Mouse (Mus musculus): ENCODE results near the gene Eid2b. TPM values are rescaled to one million over a fixed set of nuclear protein-coding genes. Genes with fewer than 3 reads are reported as not detected.

The Eid2b gene
- polyA plus RNA-seq, 1 experiment from 2014 or later: 19.7 TPM

Other genes starting within 250 kb of the Eid2b start
- 313 and 356 TPM in 2 replicates for gene Psmc4, start 227.6 kb upstream of the Eid2b start, polyA plus RNA-seq (2015; fragmentation: Nextera tagmentation; extraction: Ambion mirVana)
- 1.5 and 5.8 TPM in 2 replicates for gene Fcgbp, start 206.5 kb upstream of the Eid2b start, polyA plus RNA-seq (2015; fragmentation: Nextera tagmentation; extraction: Ambion mirVana)
- gene 9530053A07Rik, start 148.3 kb upstream of the Eid2b start, polyA plus RNA-seq (2015; fragmentation: Nextera tagmentation; extraction: Ambion mirVana): 0.03 TPM in 2 replicates
- 140 and 167 TPM in 2 replicates for gene Fbl, start 108.0 kb upstream of the Eid2b start, polyA plus RNA-seq (2015; fragmentation: Nextera tagmentation; extraction: Ambion mirVana)
- 14.8 and 14.9 TPM in 2 replicates for gene Dyrk1b, start 98.3 kb upstream of the Eid2b start, polyA plus RNA-seq (2015; fragmentation: Nextera tagmentation; extraction: Ambion mirVana)
- gene Eid2, start 9.9 kb upstream of the Eid2b start, polyA plus RNA-seq (2015; fragmentation: Nextera tagmentation; extraction: Ambion mirVana): 3.6 TPM in 2 replicates
- gene Selenov, start 13.4 kb downstream of the Eid2b start, polyA plus RNA-seq (2015; fragmentation: Nextera tagmentation; extraction: Ambion mirVana): 0.17 TPM in 1 of 2 replicates, not detected in the other
- gene Dll3, start 24.5 kb downstream of the Eid2b start, polyA plus RNA-seq (2015; fragmentation: Nextera tagmentation; extraction: Ambion mirVana): 1.0 and 1.2 TPM in 2 replicates
- gene Timm50, start 34.3 kb downstream of the Eid2b start, polyA plus RNA-seq (2015; fragmentation: Nextera tagmentation; extraction: Ambion mirVana): 133 and 134 TPM in 2 replicates
- gene Supt5, start 61.0 kb downstream of the Eid2b start, polyA plus RNA-seq (2015; fragmentation: Nextera tagmentation; extraction: Ambion mirVana): 88.3 and 93.4 TPM in 2 replicates
- gene Rps16, start 72.9 kb downstream of the Eid2b start, polyA plus RNA-seq (2015; fragmentation: Nextera tagmentation; extraction: Ambion mirVana): 1,032 and 1,091 TPM in 2 replicates
- gene Plekhg2, start 94.9 kb downstream of the Eid2b start, polyA plus RNA-seq (2015; fragmentation: Nextera tagmentation; extraction: Ambion mirVana): 102 and 109 TPM in 2 replicates
- gene Zfp36, start 102.5 kb downstream of the Eid2b start, polyA plus RNA-seq (2015; fragmentation: Nextera tagmentation; extraction: Ambion mirVana): 9.7 and 11.0 TPM in 2 replicates
- 40.5 and 53.5 TPM in 2 replicates for gene Med29, start 115.0 kb downstream of the Eid2b start, polyA plus RNA-seq (2015; fragmentation: Nextera tagmentation; extraction: Ambion mirVana)
- gene Paf1, start 115.2 kb downstream of the Eid2b start, polyA plus RNA-seq (2015; fragmentation: Nextera tagmentation; extraction: Ambion mirVana): 80.5 and 89.6 TPM in 2 replicates
- 9.9 and 13.4 TPM in 2 replicates for gene Gmfg, start 159.7 kb downstream of the Eid2b start, polyA plus RNA-seq (2015; fragmentation: Nextera tagmentation; extraction: Ambion mirVana)
- gene Lrfn1, start 174.2 kb downstream of the Eid2b start, polyA plus RNA-seq (2015; fragmentation: Nextera tagmentation; extraction: Ambion mirVana): 5.3 and 7.6 TPM in 2 replicates
- gene Ifnl2, start 232.7 kb downstream of the Eid2b start, polyA plus RNA-seq (2015; fragmentation: Nextera tagmentation; extraction: Ambion mirVana): not detected in 2 replicates
- gene Ifnl3, start 245.1 kb downstream of the Eid2b start, polyA plus RNA-seq (2015; fragmentation: Nextera tagmentation; extraction: Ambion mirVana): not detected in 2 replicates

Data from embryonic facial prominence, embryonic 13.5 days (tissue).